Mouse (Mus musculus) liver, embryonic 13.5 days (tissue): ENCODE results near the gene Atoh7. TPM values are rescaled to one million over a fixed set of nuclear protein-coding genes. Genes with fewer than 3 reads are reported as not detected.
"Not testable (repeated sequence)": the region's sequence is repeated elsewhere in the genome, so short reads cannot be mapped to it uniquely, and the experiment has no call there.

Source experiments
- ATAC-seq: fragments of 200-750 bp; cut with Nextera tagmentation; 2 replicates; pipeline ENCODE4 v1.8.0; 2017; ENCODE audit warnings: low read depth, mild to moderate bottlenecking, moderate number of reproducible peaks, moderate library complexity
- DNase-seq: peaks from one replicate; pipeline ENCODE4 v3.0.0; 2022
- H3K27ac ChIP-seq: fragments of 300-500 bp; sonication (generic); 2 replicates; pipeline ENCODE4 v1.5.1; 2015; ENCODE audit warnings: moderate library complexity, mild to moderate bottlenecking, inconsistent platforms
- H3K27me3 ChIP-seq: fragments of 300-500 bp; sonication (generic); 2 replicates; pipeline ENCODE4 v1.6.1; 2015; ENCODE audit warnings: mild to moderate bottlenecking, inconsistent platforms
- H3K36me3 ChIP-seq: fragments of 300-500 bp; sonication (generic); 2 replicates; pipeline ENCODE4 v1.6.1; 2015; ENCODE audit warnings: mild to moderate bottlenecking, inconsistent platforms
- H3K4me1 ChIP-seq: fragments of 300-500 bp; sonication (generic); replicated peaks from 2 replicates; pipeline ENCODE4 v1.6.1; 2015; ENCODE audit warnings: inconsistent platforms
- H3K4me2 ChIP-seq: fragments of 300-500 bp; sonication (generic); 2 replicates; pipeline ENCODE4 v1.6.1; 2015; ENCODE audit warnings: inconsistent platforms, mild to moderate bottlenecking, moderate library complexity
- H3K4me3 ChIP-seq: fragments of 300-500 bp; sonication (generic); replicated peaks from 2 replicates; pipeline ENCODE4 v1.5.1; 2015; ENCODE audit warnings: mild to moderate bottlenecking, inconsistent platforms
- H3K9ac ChIP-seq: fragments of 300-500 bp; sonication (generic); 2 replicates; pipeline ENCODE4 v1.6.1; 2015; ENCODE audit warnings: mild to moderate bottlenecking, inconsistent platforms
- H3K9me3 ChIP-seq: fragments of 300-500 bp; sonication (generic); replicated peaks from 2 replicates; pipeline ENCODE4 v1.6.1; 2016; ENCODE audit warnings: inconsistent platforms
- WGBS: fragments of 180-500 bp; shearing (Covaris S2); methylation state at CpG from one replicate; pipeline ENCODE4 v1.1.7; 2015; ENCODE audit not compliant: insufficient replicate concordance; 5-methylcytosine and 5-hydroxymethylcytosine counted together
- polyA plus RNA-seq: library from polyadenylated mRNA; unstranded; fragments of >200 nt; fragmentation: Nextera tagmentation; extraction: Ambion mirVana; gene quantifications from 2 replicates; pipeline ENCODE4 v1.2.1, GENCODE M21; 2015

Atoh7 gene
- polyA plus RNA-seq, result not detected in 2 replicates

- Histone ChIP-seq H3K9me3 (no peaks in the 10 kb centered on the region), H3K4me1 (0 out of 2 replicates have a peak, but pooled peaks cover 2% of the 10 kb centered on the region), H3K27me3 (peaks cover 52% of the 10 kb centered on the region), H3K9ac (0 out of 2 replicates have a peak within 1 kb of the TSS, but pooled peaks have one; percentile 18), H3K27ac (no peak within 1 kb of the TSS), H3K4me3 (peak within 1 kb of the TSS; percentile 55), H3K4me2 (peak within 1 kb of the TSS; percentile 67), H3K36me3 (no peaks in the 10 kb centered on the region)
- 15% methylated on average over 16 of the region's 16 CpGs for WGBS
- ATAC-seq (no peak), DNase-seq (no peak)
Observed at GRCm38 (mm10) chr10:63099521-63099920, at the start of gene Atoh7. TSS of gene Atoh7 (plus strand) at chr10:63099651.

GRCm38 (mm10) chr10:63051267-63051666 lies 48.2 kb upstream of the Atoh7 start:
- no peak for DNase-seq
- H3K27me3 ChIP-seq, result no peaks in the 10 kb centered on the region
- no peak overlapping the region for H3K4me2 ChIP-seq
- H3K4me1 ChIP-seq, result no peaks in the 10 kb centered on the region
- H3K36me3 ChIP-seq, result no peaks in the 10 kb centered on the region
- H3K9ac ChIP-seq, result no peak overlapping the region
- no peak for ATAC-seq
- no peaks in the 10 kb centered on the region for H3K9me3 ChIP-seq
- 34% methylated on average over 7 of the region's 7 CpGs for WGBS
- H3K27ac ChIP-seq, result no peak overlapping the region
- no peak overlapping the region for H3K4me3 ChIP-seq

GRCm38 (mm10) chr10:63052011-63052410 lies 47.4 kb upstream of the Atoh7 start:
- ATAC-seq, result no peak
- Histone ChIP-seq H3K4me3 (no peak overlapping the region), H3K9me3 (no peaks in the 10 kb centered on the region), H3K9ac (no peak overlapping the region), H3K27me3 (no peaks in the 10 kb centered on the region), H3K4me2 (no peak overlapping the region), H3K4me1 (no peaks in the 10 kb centered on the region), H3K36me3 (no peaks in the 10 kb centered on the region), H3K27ac (no peak overlapping the region)
- WGBS, result 66% methylated on average over 6 of the region's 6 CpGs
- DNase-seq, result no peak

DNA sequence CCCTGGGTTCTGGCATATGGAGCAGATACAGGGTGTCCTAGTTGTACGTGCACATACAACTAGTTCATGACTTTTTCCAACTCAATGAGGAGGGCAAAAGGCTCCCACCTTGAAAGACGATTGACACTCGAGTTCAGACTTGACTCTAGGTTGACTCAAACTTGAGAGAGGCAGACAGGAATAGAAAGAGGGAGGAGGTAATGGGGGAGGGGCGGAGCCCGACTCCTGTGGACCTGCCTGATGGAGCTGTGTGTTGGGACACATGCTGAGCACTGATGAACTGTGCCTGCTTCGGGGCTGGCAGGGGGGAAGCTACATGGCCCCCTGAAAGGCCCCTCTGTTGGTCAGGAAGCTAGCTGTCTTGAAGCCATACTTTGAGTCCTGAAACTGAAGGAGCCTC lies 46.4 kb upstream of the Atoh7 start:
- Histone ChIP-seq H3K27me3 (no peaks in the 10 kb centered on the region), H3K36me3 (no peaks in the 10 kb centered on the region), H3K9ac (no peak overlapping the region), H3K27ac (no peak overlapping the region), H3K4me2 (no peak overlapping the region), H3K4me1 (no peaks in the 10 kb centered on the region), H3K4me3 (no peak overlapping the region), H3K9me3 (no peaks in the 10 kb centered on the region)
- DNase-seq (no peak), ATAC-seq (no peak)
- WGBS, result 58% methylated on average over 6 of the region's 6 CpGs

DNA sequence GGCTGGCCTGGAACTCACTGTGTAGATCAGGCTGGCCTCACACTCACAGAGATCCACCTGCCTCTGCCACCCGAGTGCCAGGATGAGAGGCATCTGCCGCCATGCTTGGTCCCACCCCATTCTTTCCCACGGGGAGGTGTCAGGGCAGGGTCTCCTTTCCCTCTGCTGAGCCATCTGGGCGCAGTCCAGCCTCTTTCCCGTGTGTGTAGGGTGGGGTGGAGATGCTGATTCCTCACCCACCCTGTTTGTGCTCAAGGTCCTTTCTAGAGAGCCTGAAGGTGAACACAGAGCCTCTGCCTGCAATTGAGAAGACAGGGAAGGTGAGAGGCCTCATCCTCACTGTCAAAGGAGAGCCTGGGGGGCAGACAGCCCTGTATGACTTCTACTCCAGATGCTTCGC lies 45.4 kb upstream of the Atoh7 start:
- H3K27ac ChIP-seq, H3K4me2 ChIP-seq, H3K36me3 ChIP-seq, DNase-seq, H3K4me3 ChIP-seq, H3K4me1 ChIP-seq, H3K9me3 ChIP-seq, ATAC-seq, H3K9ac ChIP-seq, H3K27me3 ChIP-seq: not testable (repeated sequence)
- WGBS, result 61% methylated on average over 6 of the region's 6 CpGs

GRCm38 (mm10) chr10:63054586-63054985 lies 44.9 kb upstream of the Atoh7 start:
- H3K4me2 ChIP-seq, result no peak overlapping the region
- H3K9me3 ChIP-seq, result no peaks in the 10 kb centered on the region
- WGBS, result 51% methylated on average over 2 of the region's 2 CpGs
- no peak overlapping the region for H3K27ac ChIP-seq
- H3K4me1 ChIP-seq, result no peaks in the 10 kb centered on the region
- no peaks in the 10 kb centered on the region for H3K36me3 ChIP-seq
- H3K4me3 ChIP-seq, result no peak overlapping the region
- DNase-seq (no peak), ATAC-seq (no peak)
- no peaks in the 10 kb centered on the region for H3K27me3 ChIP-seq
- no peak overlapping the region for H3K9ac ChIP-seq

DNA sequence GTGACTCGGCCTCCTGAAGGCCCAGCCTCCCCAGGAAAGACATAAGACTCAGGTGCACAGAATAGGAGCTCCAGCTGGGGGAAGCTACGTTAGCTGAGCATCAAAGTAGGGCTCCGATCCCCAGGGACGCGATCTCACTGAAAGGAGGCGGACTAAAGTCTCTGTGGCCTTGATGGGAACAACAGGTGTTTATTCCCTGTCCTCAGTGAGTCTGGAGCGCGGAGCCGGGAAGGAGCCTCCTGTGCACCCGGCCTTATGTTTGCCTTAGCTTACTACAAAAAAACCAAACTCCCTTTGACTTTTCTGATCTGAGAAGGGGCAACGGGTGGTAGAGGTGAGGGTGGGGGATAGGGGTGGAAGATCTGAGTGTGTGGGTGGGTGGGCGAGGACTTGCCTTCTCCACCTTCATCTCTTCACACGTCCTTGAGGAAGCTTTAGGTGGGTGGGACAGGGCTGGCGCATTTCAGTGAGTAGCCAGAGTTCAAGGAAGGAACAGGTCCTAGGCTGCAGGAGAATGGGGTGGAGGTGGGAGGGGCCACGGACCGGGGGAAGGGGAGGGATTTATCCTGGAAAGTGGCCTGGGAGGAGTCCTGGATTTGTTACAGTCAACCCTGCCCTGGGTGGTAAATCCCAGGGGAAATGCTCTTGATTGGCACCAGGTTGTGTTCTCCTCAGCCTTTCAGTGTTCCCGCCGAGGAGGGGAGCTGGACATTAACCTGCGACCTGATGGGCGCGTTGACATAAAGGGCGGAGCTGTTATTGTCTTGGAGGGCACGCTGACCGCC lies 42.3 kb upstream of the Atoh7 start:
- H3K27ac ChIP-seq, result no peak overlapping the region
- H3K4me1 ChIP-seq, result no peaks in the 10 kb centered on the region
- H3K4me3 ChIP-seq, result no peak overlapping the region
- DNase-seq (no peak), ATAC-seq (no peak)
- H3K9me3 ChIP-seq, result no peaks in the 10 kb centered on the region
- H3K9ac ChIP-seq, result no peak overlapping the region
- no peak overlapping the region for H3K4me2 ChIP-seq
- no peaks in the 10 kb centered on the region for H3K27me3 ChIP-seq
- no peaks in the 10 kb centered on the region for H3K36me3 ChIP-seq
- 43% methylated on average over 24 of the region's 24 CpGs for WGBS

DNA sequence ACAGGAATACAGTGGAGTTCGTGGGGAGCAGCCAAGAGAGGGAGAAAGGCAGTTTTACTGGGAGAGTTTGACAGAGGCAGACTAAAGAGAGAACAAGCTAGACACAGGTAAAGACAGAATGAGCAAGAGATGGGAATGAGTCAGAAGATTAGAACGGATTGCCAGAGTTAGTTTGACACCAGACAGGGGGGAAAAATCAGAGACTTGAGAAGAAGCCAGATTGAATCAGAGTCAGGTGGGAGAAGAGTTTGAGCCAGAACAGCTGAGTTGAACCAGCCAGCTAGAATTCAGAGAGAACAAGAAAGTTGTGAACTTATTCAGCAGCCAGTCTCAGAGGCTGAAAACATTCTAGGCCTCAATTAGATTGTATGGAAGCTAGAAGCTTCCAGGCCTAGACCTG lies 39.6 kb upstream of the Atoh7 start, which contains the start of gene Pbld1:
Gene Pbld1, plus strand, starts transcription at position 301 of the 400 bp plus-strand sequence.
- Histone ChIP-seq H3K4me3 (no peak within 1 kb of the TSS), H3K4me1 (no peaks in the 10 kb centered on the region), H3K9ac (no peak within 1 kb of the TSS), H3K27me3 (no peaks in the 10 kb centered on the region), H3K4me2 (no peak within 1 kb of the TSS), H3K9me3 (no peaks in the 10 kb centered on the region), H3K27ac (no peak within 1 kb of the TSS), H3K36me3 (no peaks in the 10 kb centered on the region)
- ATAC-seq (no peak), DNase-seq (no peak)
- 66% methylated on average over 2 of the region's 2 CpGs for WGBS

DNA sequence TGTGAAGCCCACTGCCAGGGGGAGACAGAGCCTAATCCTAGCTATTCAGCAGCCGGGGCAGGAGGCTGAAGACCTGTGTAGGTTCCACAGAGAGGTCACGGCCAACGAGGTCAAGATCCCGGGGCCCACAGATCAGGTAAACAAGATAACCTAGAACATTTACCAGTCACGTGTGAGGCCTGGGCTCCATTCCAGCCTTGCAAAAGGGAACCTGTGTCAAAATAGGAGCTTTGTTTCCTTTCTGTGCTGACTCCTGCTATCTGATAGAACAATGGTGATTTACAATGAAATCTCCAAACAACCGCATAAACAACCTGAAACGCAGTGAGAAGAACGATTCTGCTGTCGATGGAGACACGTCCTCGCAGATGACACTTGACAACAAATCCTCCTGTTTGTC lies 39.0 kb upstream of the Atoh7 start:
- no peak for DNase-seq
- Histone ChIP-seq H3K4me2 (no peak overlapping the region), H3K27me3 (no peaks in the 10 kb centered on the region), H3K4me1 (no peaks in the 10 kb centered on the region), H3K27ac (no peak overlapping the region), H3K36me3 (no peaks in the 10 kb centered on the region), H3K4me3 (no peak overlapping the region), H3K9ac (no peak overlapping the region), H3K9me3 (no peaks in the 10 kb centered on the region)
- 70% methylated on average over 11 of the region's 11 CpGs for WGBS
- no peak for ATAC-seq

DNA sequence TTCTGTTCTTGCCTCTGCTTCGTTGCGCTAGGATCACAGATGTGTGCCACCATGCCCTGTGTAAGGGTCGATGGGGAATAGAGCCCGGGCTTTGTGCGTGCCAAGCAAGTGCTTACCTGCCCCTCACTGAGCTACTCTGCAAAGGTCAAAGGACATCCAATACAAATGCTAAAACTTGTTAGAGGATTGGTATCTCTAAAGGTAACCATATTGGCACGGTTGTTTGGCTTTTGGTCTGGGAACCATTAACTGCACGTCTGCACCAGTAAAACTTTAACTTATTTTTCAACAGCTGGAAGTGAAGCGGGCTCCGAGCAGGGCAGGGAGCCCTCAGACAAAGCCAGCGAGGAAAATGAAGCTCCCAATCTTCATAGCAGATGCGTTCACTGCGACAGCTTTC lies 38.2 kb upstream of the Atoh7 start:
- H3K27ac ChIP-seq, result 0 out of 2 replicates have a peak overlapping the region, but pooled peaks have one; percentile 6
- no peak overlapping the region for H3K4me3 ChIP-seq
- no peaks in the 10 kb centered on the region for H3K9me3 ChIP-seq
- no peaks in the 10 kb centered on the region for H3K27me3 ChIP-seq
- DNase-seq (no peak), ATAC-seq (peak; percentile 42)
- no peak overlapping the region for H3K9ac ChIP-seq
- H3K36me3 ChIP-seq, result no peaks in the 10 kb centered on the region
- WGBS, result 62% methylated on average over 12 of the region's 12 CpGs
- no peaks in the 10 kb centered on the region for H3K4me1 ChIP-seq
- 0 out of 2 replicates have a peak overlapping the region, but pooled peaks have one; percentile 21 for H3K4me2 ChIP-seq

DNA sequence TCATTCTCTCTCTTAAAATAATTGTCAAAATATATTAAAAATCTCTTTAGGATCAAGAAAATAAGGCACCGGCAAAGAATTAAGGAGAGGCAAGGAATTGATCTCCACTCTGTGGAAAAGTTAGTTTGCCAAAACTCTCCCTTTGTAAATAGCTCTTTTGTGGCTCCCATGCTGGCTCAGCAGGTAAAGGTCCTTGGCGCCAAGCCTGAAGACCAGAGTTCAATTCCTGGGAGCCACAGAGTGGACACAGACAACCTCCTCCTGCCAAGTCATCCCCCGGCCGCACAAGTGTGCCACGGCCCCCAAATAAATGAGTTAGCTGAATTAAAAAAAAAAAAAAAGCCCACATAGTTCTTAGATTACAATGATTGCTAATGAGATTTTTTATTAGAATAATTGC lies 36.8 kb upstream of the Atoh7 start:
- DNase-seq (no peak), ATAC-seq (no peak)
- H3K36me3 ChIP-seq, result no peaks in the 10 kb centered on the region
- no peak overlapping the region for H3K27ac ChIP-seq
- no peak overlapping the region for H3K9ac ChIP-seq
- no peaks in the 10 kb centered on the region for H3K4me1 ChIP-seq
- no peaks in the 10 kb centered on the region for H3K27me3 ChIP-seq
- H3K4me2 ChIP-seq, result no peak overlapping the region
- H3K9me3 ChIP-seq, result no peaks in the 10 kb centered on the region
- WGBS, result 83% methylated on average over 5 of the region's 5 CpGs
- H3K4me3 ChIP-seq, result no peak overlapping the region

DNA sequence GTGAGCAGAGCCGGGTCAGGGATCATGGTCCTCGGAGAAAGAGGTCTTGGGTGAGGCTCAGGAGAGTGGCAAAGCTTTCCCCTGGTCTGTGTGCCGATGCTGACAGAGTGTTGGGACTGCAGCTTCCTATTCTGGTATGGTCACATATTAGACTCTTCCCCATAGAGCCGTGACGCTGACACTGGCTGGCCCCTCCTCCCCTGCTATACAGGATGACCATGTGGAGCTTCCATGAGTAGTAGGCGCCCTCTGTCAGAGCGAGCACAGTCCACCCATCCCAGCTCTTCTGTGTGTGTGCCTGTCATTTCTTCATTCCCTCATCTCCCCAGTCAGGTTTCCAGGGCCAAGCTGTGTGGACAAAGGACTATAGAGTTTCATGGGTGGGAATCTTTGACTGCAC lies 36.1 kb upstream of the Atoh7 start:
- H3K9ac ChIP-seq, result no peak overlapping the region
- H3K4me1 ChIP-seq, result no peaks in the 10 kb centered on the region
- H3K9me3 ChIP-seq, result no peaks in the 10 kb centered on the region
- H3K4me3 ChIP-seq, result no peak overlapping the region
- 59% methylated on average over 7 of the region's 7 CpGs for WGBS
- DNase-seq, result no peak
- no peak overlapping the region for H3K4me2 ChIP-seq
- ATAC-seq, result no peak
- H3K36me3 ChIP-seq, result no peaks in the 10 kb centered on the region
- no peak overlapping the region for H3K27ac ChIP-seq
- no peaks in the 10 kb centered on the region for H3K27me3 ChIP-seq
